Mouse (Mus musculus) 416B (cell line): ENCODE data around the gene U2af2.
A peak's percentile ranks its signal among the peaks of the same experiment; 100 is the strongest.

Experiments
- DNase-seq: peaks from one replicate; pipeline ENCODE4 v3.0.0; 2011; ENCODE audit warnings: low read depth

Gene U2af2

DNA sequence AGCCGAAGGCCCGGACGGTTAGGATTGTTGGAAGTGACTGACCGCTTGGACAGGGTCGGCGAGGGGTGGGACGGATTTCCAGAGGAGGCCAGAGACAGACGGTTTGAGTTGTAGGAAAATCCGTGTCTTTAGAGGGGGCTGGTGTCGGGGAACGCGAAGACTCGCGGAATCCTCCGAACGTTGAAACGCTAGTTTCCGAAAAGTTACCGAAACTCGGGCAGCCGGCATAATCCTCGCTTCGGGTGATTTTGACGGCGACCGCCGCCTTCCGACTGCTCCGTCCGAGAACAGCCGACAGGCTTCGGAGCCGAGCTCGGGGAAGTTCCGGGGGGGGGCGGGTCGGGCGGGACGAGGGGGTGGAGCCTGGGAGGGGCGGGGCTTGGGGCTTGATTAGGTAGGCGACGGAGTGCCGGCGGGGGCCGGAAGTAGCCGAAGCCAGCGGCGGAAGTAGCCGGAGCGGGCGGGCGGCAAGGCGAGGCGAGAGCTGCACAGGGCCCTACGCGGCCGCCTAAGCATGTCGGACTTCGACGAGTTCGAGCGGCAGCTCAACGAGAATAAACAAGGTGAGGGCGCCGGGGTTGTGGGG, at the start of gene U2af2:
U2af2 (plus strand) TSS at position 370 of the 586 bp plus-strand sequence.
- peak; percentile 96 for DNase-seq

- no peak for DNase-seq
These were observed 49.0 kb upstream of the U2af2 start for GRCm38 (mm10) chr7:5012681-5013513.

DNA sequence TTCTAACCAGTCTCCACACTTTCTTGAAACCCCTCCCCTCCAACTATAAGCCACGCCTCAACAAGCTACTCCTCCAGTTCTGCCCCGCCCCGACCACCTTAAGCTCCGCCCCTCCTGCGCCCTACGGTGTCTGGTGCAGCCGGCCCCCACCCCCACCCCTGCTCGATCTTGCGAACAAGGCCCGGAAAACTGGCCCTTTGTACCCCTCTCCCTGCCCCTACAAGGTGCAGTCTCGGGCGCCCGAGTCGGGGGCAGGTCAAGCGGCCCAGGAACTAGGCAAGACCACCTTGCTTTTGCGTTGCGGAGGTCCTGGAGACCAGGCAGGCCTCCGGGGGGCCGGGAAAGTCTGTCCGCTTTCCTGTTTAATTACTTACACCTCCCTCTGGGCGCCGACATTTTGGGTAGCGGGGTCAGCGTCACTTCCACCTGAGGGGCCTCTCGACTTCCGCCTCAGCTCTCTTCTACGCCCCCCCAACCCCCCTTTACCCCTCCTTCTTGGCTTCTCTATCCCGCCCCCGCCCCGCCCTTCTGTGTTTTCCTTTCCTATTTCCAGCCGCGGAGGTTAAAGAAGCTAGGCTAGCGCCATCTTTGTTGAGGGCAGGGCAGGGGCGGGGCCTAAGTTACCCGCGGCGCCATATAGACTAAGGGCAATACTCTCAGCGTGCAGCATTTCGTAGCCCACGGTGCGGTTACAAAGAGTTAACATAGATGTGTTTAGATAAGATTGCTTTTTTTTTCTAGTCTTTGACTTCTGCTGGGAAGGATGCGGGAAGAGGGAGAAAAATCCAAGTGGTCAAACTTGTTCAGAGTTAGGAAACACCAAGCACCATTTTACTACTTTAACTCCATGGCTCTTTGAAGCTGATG, 47.5 kb upstream of the U2af2 start, which contains the start of the genes Zfp524 and Fiz1:
Zfp524 (plus strand) TSS at position 165 of the 867 bp plus-strand sequence.
Fiz1 (minus strand) TSS at position 447 of the 867 bp plus-strand sequence.
- DNase-seq, result peak; percentile 99

DNA sequence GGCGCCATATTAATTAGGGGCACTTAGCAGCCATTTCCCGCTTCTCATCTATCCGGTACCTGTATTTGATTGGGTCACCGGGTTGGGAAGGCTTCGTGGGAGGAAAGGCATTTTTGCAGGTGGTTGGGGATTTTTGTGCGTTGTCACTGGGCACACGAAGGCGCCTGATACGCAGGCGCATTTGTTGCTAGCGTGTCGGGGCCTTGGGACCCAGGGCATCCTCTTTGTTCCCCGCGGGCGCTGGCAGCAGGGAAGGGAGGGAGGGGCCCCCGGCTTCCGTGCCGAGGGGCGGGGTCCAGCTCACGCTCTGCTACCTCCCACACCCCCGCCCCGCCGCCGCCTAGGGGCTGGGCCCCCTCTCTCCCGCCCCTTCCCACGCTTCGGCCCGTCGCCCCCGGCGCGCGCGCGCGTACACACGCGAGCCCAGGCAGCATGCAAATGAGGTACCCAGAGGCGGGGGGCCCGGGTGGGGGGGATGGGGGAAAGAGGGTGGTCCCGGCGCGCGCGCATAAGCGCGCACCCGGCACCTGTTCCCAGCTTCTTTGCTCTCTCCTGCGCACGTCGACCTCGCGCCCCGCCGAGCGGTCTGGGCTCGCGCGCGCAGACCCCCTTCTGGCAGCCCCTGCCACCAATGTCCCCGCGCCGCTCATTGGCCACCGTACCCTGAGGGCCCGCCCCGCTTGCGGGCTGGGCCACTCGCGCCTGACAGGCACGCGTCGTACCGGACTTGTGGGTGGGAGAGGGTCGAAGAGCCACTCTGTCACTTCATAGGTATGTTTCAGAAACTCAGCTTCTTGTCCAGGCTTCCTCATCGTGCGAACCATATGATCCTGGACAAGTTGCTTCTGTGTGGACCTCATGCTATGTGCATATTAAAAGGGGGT, 46.6 kb upstream of the U2af2 start, which contains the start of gene Gm44973:
Gm44973 (plus strand) TSS at position 379 of the 884 bp plus-strand sequence.
- peak; percentile 99 for DNase-seq

DNA sequence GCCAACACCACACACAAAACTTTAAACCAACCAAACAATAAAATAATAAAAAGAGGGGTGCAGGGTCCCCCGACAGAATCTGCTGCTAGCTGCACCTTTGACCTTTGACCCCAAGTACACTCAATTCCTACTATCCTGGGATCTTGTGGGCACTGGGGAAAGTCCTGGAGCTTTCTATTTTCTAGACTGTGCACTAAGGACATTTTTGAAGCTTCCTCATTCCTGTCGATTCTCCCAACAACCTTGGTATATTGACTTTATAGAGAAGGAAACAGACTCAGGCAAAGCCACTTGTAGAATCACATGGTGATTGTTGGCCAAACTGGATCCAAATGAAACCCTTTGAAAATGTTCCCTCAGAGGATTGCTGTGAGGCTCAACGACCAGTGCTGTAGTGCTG, 45.9 kb upstream of the U2af2 start:
- no peak for DNase-seq

GRCm38 (mm10) chr7:5016920-5017319, 45.0 kb upstream of the U2af2 start:
- DNase-seq, result peak; percentile 32

DNA sequence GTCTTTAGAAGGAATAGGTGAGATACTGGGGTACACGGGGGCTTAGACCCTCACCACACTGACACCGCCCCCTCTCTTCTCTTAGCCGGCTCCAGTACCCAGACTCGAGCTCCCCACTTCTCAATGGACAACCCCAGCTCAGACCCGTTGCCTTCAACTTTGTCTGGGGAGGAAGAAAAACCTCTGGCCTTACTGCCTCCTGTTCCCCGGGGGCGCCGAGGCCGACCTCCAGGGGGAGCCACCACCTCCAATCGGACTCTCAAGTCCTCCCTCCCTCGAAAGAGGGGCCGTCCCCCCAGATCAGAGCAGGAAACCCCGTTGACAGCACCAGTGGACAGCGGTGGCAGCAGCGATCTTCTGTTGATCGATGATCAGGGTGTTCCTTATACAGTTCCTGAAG, 44.6 kb upstream of the U2af2 start:
- no peak for DNase-seq

- no peak for DNase-seq
These were observed 44.0 kb upstream of the U2af2 start for GRCm38 (mm10) chr7:5017931-5018330.

DNA sequence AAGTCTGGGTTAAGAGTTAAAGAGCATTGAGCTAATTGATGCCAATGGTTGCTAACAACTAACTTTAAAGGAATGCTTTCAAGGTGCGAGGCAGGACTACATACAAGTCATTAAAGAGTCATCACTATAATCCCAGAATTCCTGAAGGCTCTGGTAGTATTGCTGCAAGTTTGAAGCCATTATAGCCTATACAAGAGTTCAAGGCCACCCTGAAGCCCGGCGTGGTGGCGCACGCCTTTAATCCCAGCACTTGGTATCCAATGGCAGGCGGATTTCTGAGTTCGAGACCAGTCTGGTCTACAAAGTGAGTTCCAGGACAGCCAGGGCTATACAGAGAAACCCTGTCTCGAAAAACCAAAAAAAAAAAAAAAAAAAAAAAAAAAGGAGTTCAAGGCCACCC, 42.4 kb upstream of the U2af2 start:
- DNase-seq, result peak; percentile 29

- peak; percentile 99 for DNase-seq
These were observed 41.8 kb upstream of the U2af2 start, which contains the start of the genes Zfp865 and Ccdc106 for GRCm38 (mm10) chr7:5020000-5020681. Zfp865 (plus strand) TSS chr7:5020376. Ccdc106 (plus strand) TSS chr7:5020553.

DNA sequence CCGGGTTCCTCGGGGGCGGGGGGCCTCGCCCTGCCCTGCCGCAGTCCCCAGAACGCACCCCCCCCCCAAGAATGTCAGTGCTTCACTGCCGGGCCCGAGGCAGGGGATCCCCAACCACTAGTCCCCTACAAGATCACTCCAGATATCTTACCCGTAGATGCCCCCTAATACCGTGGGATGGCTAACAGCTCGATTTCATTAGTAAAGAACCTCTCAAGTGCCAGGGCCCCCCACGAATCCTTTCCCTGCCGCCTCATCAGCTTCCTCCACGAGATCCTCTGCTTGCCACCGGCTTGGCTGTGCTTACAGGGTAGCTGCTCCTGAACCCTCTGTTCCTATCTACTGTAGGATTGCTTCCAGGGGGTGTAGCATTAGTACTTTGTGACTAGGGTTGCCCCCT, 41.3 kb upstream of the U2af2 start:
- DNase-seq, result peak; percentile 53

DNA sequence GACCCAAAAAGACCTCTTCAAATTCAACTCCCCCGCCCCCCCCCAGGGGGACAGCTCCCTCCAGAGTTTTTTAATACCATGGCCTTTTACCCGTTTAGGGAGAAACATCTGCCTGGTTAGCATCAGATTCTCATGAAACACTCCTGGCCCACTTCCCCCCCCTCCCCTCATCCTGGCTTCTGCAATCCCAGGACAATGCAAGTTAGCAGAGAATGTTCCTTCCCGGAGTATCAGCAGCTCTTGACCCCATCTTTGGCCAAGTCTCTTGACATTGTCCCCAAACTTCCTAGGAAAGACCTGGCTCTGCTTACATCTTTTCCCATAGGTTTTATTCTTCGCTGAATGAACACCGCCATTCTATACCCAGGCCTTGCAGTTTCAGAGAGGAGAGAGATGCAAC, 40.7 kb upstream of the U2af2 start:
- DNase-seq, result no peak

DNA sequence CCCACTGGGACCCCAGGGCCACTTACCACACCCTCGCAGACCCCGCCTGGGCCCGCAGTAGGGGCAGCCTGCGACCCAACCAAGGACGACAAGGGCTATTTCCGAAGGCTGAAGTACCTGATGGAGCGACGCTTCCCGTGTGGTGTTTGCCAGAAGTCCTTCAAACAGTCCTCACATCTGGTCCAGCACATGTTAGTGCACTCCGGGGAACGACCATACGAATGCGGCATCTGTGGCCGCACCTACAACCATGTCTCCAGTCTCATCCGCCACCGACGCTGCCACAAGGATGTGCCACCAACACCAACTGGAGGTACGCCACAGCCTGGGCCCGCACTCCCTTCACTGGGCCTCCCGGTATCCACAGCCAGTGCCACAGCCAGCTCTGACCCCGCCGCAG, 32.4 kb upstream of the U2af2 start:
- no peak for DNase-seq

DNA sequence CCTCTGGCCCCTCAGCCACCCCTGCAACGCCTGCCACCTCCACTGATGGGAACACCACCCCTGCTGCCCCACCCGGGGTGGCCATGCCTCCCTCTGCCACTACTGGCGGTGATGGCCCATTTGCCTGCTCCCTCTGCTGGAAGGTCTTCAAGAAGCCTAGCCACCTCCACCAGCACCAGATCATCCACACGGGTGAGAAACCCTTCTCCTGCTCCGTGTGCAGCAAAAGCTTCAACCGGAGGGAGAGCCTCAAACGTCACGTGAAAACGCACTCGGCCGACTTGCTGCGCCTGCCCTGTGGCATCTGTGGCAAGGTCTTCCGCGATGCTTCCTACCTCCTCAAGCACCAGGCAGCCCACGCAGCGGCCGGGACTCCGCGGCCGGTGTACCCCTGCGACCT, 32.0 kb upstream of the U2af2 start:
- DNase-seq, result no peak

GRCm38 (mm10) chr7:5030554-5031275, 31.2 kb upstream of the U2af2 start:
- no peak for DNase-seq

GRCm38 (mm10) chr7:5031496-5031895, 30.4 kb upstream of the U2af2 start:
- DNase-seq, result no peak

GRCm38 (mm10) chr7:5033818-5034217, 28.1 kb upstream of the U2af2 start, which contains the start of gene 4632433K11Rik:
4632433K11Rik (plus strand) TSS chr7:5034118.
- no peak for DNase-seq

DNA sequence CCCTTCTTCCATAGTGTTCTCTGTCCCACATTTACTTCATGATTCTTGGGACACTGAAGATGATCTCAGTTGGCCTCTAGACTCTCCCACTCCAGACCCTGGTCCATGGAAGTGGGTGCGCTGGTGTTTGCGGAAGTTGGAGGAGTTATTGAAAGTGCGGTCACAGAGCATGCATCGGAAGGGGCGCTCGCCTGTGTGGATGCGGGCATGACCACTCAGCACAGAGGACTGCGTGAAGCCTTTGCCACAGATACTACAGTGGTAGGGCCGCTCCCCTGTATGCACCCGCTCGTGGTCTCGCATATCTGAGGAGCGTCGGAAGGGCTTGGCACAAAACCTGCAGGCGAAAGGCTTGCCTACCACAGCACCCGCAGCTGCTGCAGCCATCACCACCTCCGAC, 26.3 kb upstream of the U2af2 start:
- no peak for DNase-seq

GRCm38 (mm10) chr7:5036136-5036535, 25.8 kb upstream of the U2af2 start:
- DNase-seq, result no peak

- DNase-seq, result no peak
These were observed 24.9 kb upstream of the U2af2 start for GRCm38 (mm10) chr7:5037026-5037425.
